Mouse (Mus musculus) liver, embryonic 14.5 days (tissue): Measurements from ENCODE around the gene Dpf3. TPM values are rescaled to one million over a fixed set of nuclear protein-coding genes. Genes with fewer than 3 reads are reported as not detected.

Experiments used
- ATAC-seq: fragments of 200-750 bp; cut with Nextera tagmentation; 2 replicates; pipeline ENCODE4 v1.8.0; 2017; ENCODE audit warnings: moderate number of reproducible peaks, mild to moderate bottlenecking, moderate library complexity; ENCODE audit not compliant: insufficient read depth
- DNase-seq, 3 experiments: peaks; one replicate each; pipeline ENCODE4 v3.0.0-alpha.2; 2012 to 2013; ENCODE audit warnings: low read depth in 3 of 3, low spot score in 3 of 3
- H3K27ac ChIP-seq: fragments of 300-500 bp; sonication (generic); 2 replicates; pipeline ENCODE4 v1.5.1; 2014; ENCODE audit warnings: moderate library complexity, mild to moderate bottlenecking, control low read depth, inconsistent platforms
- H3K27me3 ChIP-seq: fragments of 300-500 bp; sonication (generic); 2 replicates; pipeline ENCODE4 v1.6.1; 2014; ENCODE audit warnings: mild to moderate bottlenecking, low read length, moderate library complexity; ENCODE audit not compliant: control insufficient read depth, insufficient read depth
- H3K36me3 ChIP-seq: fragments of 300-500 bp; sonication (generic); replicated peaks from 2 replicates; pipeline ENCODE4 v1.6.1; 2014; ENCODE audit warnings: low read depth; ENCODE audit not compliant: control insufficient read depth, insufficient read depth
- H3K4me1 ChIP-seq, 2 experiments: fragments of 200-500 bp in 1 of 2; fragments of 300-500 bp in 1 of 2; sonication (generic) in 1 of 2; replicated peaks; 2 replicates each; pipeline ENCODE4 v1.6.1; 2012 to 2014; ENCODE audit warnings: antibody characterized with exemption in 1 of 2, inconsistent platforms in 1 of 2, low read length in 1 of 2; ENCODE audit not compliant: control insufficient read depth in 2 of 2, insufficient read depth in 2 of 2
- H3K4me2 ChIP-seq: fragments of 300-500 bp; sonication (generic); 2 replicates; pipeline ENCODE4 v1.6.1; 2014; ENCODE audit warnings: low read depth, mild to moderate bottlenecking, control low read depth, moderate library complexity
- H3K4me3 ChIP-seq, 2 experiments: fragments of 200-500 bp in 1 of 2; fragments of 300-500 bp in 1 of 2; sonication (generic) in 1 of 2; 2 replicates each; pipeline ENCODE4 v1.5.1; 2012 to 2014; ENCODE audit warnings: low read depth in 2 of 2, low read length in 2 of 2, mild to moderate bottlenecking in 2 of 2, control low read depth in 1 of 2, inconsistent platforms in 1 of 2, moderate library complexity in 1 of 2; ENCODE audit not compliant: insufficient read depth in 1 of 2
- H3K9ac ChIP-seq: fragments of 300-500 bp; sonication (generic); replicated peaks from 2 replicates; pipeline ENCODE4 v1.6.1; 2014; ENCODE audit warnings: mild to moderate bottlenecking, control low read depth, moderate library complexity
- H3K9me3 ChIP-seq: fragments of 300-500 bp; sonication (generic); 2 replicates; pipeline ENCODE4 v1.6.1; 2016; ENCODE audit warnings: low read length, mixed read lengths; ENCODE audit not compliant: control insufficient read depth
- CTCF ChIP-seq: IDR thresholded peaks from 2 replicates; pipeline ENCODE4 v1.5.1; 2016; ENCODE audit warnings: antibody characterized with exemption, low read depth, control low read depth
- EP300 ChIP-seq: IDR thresholded peaks from 2 replicates; pipeline ENCODE4 v1.6.1; 2016; ENCODE audit warnings: antibody characterized with exemption, low read depth
- WGBS: fragments of 180-500 bp; shearing (Covaris S2); extraction: QIAGEN DNeasy Blood & Tissue Kit; methylation state at CpG from one replicate; pipeline ENCODE4 v1.1.7; 2014; ENCODE audit not compliant: insufficient replicate concordance; 5-methylcytosine and 5-hydroxymethylcytosine counted together
- polyA plus RNA-seq, 2 experiments: library from polyadenylated mRNA; depleted of rRNA in 1 of 2; stranded (reverse) in 1 of 2; unstranded in 1 of 2; fragments of >200 nt; fragmentation: Nextera tagmentation in 1 of 2; extraction: Ambion mirVana in 1 of 2; gene quantifications; 2 replicates each; pipeline versions ENCODE4 v1.2.1 to v1.2.3; 2012 to 2014

The Dpf3 gene
- polyA plus RNA-seq, 2 experiments, result 3.7 to 4.8 TPM

DNA sequence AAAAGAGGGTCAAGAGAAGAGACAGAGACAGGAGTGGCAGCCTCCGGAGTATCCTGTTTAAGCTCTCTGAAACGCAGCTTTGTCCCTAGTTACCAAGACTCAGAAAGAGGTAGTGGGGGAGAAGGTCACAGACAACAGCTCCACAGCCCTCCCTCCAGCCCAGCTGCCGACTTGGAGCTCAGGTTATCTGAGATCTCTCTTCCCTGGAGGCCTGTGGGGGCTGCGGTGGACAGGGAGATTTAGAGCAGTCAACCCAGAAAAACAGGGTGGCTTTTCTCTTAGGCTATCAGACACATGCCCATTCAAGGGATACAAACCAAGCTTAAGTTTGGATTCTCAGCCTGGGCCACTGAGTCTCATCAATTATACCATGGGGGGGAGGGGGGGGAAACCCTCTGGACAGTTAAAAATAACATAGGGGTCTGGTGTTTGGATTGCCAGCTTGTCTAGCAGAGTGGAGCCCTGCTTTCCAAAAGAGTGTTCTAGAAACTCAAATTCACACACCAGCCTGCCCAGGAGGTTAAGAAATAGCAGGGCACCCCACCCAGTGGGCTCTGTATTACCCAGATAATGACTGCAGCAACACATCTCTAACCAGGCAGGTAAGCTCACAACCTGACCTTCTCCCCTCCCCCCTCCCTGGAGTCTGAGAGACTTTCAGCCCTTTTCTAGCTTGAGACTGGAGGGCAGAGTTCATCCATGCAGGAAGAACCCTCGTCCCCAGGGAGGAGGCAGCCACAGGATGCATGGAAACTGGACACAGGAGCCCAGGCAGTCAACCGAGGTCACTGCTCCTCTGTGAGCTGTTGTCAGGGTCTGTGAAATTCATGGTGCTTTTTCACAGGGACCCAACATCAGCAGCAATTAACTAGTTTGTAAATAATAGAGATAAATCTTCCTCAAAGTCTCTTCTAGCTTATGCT, 20.7 kb downstream of the Dpf3 start:
- peak overlapping the region; percentile 44; the same call in 1 of the 2 replicates for H3K4me2 ChIP-seq
- H3K27ac ChIP-seq, result no peak overlapping the region
- no peak overlapping the region for H3K4me3 ChIP-seq
- DNase-seq (no peak), ATAC-seq (peak; percentile 69)
- 22% methylated on average over 6 of the region's 6 CpGs for WGBS
- H3K9me3 ChIP-seq, result no peaks in the 10 kb centered on the region
- no peaks in the 10 kb centered on the region for H3K36me3 ChIP-seq
- H3K27me3 ChIP-seq, result no peaks in the 10 kb centered on the region
- no peak for TF ChIP-seq CTCF
- peak; percentile 56 for TF ChIP-seq EP300
- no peak overlapping the region; the same call in 1 of the 2 replicates for H3K9ac ChIP-seq
- H3K4me1 ChIP-seq, result peaks cover 7 to 18% of the 10 kb centered on the region in 2 experiments

DNA sequence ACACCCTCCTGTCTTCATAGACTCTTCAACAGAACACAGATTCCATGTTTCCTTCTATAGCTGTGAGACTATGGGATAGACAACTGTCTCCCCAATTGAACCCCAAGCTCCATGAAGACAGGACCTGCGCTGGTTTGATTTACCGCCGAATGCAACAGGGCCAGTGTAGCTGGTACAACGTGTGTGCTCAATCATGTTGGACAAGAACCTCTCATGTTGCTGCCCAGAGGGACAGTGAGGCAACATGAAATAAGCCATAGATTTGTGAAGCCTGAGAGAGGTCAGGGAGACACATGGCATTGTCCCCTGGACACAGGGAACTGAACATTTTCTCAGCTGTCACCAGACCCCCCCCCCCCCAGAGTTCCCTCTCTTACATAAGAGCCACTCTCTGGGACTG, 21.5 kb downstream of the Dpf3 start:
- no peak overlapping the region for H3K9ac ChIP-seq
- no peak for DNase-seq
- no peak overlapping the region for H3K27ac ChIP-seq
- H3K9me3 ChIP-seq, result no peaks in the 10 kb centered on the region
- no peak overlapping the region for H3K4me2 ChIP-seq
- peaks cover 7 to 18% of the 10 kb centered on the region in 2 experiments for H3K4me1 ChIP-seq
- no peak overlapping the region for H3K4me3 ChIP-seq
- 81% methylated on average over 4 of the region's 4 CpGs for WGBS
- TF ChIP-seq EP300, result no peak
- no peak for TF ChIP-seq CTCF
- H3K36me3 ChIP-seq, result no peaks in the 10 kb centered on the region
- H3K27me3 ChIP-seq, result no peaks in the 10 kb centered on the region
- no peak for ATAC-seq

DNA sequence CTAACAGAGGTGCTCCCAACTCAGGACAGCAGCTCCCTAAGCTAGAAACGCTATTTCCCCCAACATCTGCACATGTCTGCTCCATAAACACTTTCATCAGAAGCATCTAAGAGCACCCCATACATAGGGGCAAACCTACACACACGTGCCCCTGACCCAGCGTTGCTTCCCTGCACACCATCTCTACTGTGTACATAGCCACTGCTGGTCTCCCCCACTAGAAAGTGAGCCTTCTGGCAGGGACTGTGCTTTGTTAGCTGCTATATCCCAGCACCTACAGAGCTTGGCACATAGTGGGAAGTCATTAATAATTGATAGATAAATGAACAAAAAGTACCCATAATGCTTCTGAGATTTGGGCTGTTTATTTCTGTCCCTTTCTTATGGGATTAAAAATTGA, 27.2 kb downstream of the Dpf3 start:
- no peak overlapping the region for H3K4me3 ChIP-seq
- no peak overlapping the region for H3K9ac ChIP-seq
- TF ChIP-seq CTCF, result no peak
- no peak for TF ChIP-seq EP300
- no peak overlapping the region for H3K4me2 ChIP-seq
- ATAC-seq, result no peak
- no peak overlapping the region for H3K27ac ChIP-seq
- no peaks in the 10 kb centered on the region for H3K9me3 ChIP-seq
- no peak for DNase-seq
- H3K4me1 ChIP-seq, result peaks cover 3 to 13% of the 10 kb centered on the region in 2 experiments; a peak in 3 of 4 replicates
- no peaks in the 10 kb centered on the region for H3K36me3 ChIP-seq
- no peaks in the 10 kb centered on the region for H3K27me3 ChIP-seq
- 51% methylated on average over 3 of the region's 3 CpGs for WGBS

DNA sequence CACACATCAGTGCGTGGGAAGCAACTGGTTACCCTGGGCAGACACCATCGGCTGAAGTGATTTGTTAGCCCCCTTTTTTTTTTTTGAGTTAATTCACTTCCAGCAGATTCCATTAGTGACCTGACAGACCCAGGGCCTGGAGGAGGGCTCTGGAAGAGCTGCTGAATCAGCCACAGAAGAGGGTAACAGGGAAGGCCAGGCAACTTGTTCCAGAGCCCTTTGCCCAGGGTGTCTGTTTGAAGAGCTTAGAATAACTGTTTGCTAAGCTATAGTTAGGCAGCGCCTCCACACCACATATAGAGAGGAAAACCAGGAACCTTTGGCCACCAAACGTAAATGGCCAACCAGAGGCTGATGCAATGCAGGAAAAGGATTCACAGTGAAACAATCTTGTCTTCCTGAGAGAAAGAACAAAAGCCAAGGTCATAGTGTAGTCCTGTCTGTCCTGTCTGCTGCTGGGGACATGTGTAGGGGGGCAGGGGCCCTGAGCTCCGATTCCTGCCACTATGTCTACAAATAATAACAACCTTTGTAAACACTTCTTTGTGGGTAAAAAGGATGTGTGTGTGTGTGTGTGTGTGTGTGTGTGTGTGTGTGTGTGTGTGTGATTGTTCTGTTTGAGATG, 32.7 kb downstream of the Dpf3 start:
- TF ChIP-seq CTCF (no peak), EP300 (no peak)
- no peak overlapping the region for H3K9ac ChIP-seq
- no peaks in the 10 kb centered on the region; the same call in 1 of the 2 replicates for H3K27me3 ChIP-seq
- H3K4me1 ChIP-seq, result peaks cover 3 to 27% of the 10 kb centered on the region in 2 experiments; a peak in 3 of 4 replicates
- H3K9me3 ChIP-seq, result no peaks in the 10 kb centered on the region
- H3K4me2 ChIP-seq, result 0 out of 2 replicates have a peak overlapping the region, but pooled peaks have one; percentile 11
- DNase-seq (peak; percentile 27 to 33 (median 31)), ATAC-seq (peak; percentile 60)
- no peak overlapping the region for H3K4me3 ChIP-seq
- H3K36me3 ChIP-seq, result no peaks in the 10 kb centered on the region
- 50% methylated on average over 5 of the region's 5 CpGs for WGBS
- H3K27ac ChIP-seq, result peak overlapping the region; percentile 20

DNA sequence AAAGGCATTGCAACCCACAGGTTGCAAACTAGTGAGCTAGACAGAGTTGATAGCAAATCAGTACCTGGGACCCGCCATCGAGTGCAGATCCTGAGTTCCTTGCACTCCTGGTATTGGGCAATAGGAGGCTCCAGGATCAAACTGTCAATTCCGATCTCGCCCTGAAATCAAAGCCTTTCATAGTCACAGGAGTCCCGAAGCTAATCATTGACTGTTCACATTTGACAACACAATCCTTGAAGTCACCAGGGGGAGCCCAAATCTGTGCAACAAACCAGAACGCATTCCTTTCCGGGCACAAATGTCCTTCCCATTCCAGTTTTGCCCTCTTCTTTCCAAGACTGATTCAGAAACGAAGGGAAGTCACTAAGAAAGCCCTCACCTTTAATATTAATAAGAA, 35.7 kb downstream of the Dpf3 start:
- no peak for DNase-seq

More for the DNA sequence above, 35.7 kb downstream of the Dpf3 start:
- TF ChIP-seq EP300 (no peak), CTCF (0 out of 2 replicates have a peak, but pooled peaks have one; percentile 9)
- H3K27me3 ChIP-seq, result no peaks in the 10 kb centered on the region; the same call in 1 of the 2 replicates
- H3K4me3 ChIP-seq, result no peak overlapping the region
- no peak overlapping the region for H3K9ac ChIP-seq
- H3K36me3 ChIP-seq, result no peaks in the 10 kb centered on the region
- WGBS, result 56% methylated on average over 8 of the region's 8 CpGs
- ATAC-seq, result no peak; the same call in 1 of the 2 replicates
- H3K9me3 ChIP-seq, result no peaks in the 10 kb centered on the region
- no peak overlapping the region for H3K27ac ChIP-seq
- peaks cover 0 to 21% of the 10 kb centered on the region in 2 experiments; a peak in 2 of 4 replicates for H3K4me1 ChIP-seq
- H3K4me2 ChIP-seq, result no peak overlapping the region
